Mouse (Mus musculus) retina, postnatal 1 day (tissue): ENCODE measurements at regions not wholly inside any gene's neighbourhood (a gene's known extent, or its start where the extent isn't known, plus 50 kb on each side); places are given as distances from the start of the nearest gene placed in this dataset.

Experiments used
- DNase-seq: peaks from one replicate; pipeline ENCODE4 v3.0.0-alpha.2; 2012

DNA sequence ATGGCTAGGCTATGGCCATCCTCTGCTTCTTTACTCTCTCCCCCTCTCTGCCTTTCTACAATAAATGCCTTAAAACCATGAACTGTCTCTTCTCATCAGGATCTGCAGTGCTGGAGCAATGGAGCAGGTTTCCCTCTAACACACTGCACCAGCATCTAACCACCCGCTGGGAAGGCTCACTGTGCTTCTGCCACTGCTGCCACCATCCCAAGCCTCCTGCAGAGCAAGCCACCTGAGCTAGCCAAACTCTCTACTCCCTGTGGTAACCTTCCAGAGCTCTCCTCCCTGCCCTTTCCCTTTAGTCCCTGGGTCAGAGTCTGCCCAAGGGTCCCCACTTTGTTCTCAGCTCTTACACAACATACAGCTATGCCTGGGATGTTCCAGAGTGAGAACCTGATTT is 107.3 kb upstream of the 4933402E13Rik start:
- peak; percentile 0 for DNase-seq

DNA sequence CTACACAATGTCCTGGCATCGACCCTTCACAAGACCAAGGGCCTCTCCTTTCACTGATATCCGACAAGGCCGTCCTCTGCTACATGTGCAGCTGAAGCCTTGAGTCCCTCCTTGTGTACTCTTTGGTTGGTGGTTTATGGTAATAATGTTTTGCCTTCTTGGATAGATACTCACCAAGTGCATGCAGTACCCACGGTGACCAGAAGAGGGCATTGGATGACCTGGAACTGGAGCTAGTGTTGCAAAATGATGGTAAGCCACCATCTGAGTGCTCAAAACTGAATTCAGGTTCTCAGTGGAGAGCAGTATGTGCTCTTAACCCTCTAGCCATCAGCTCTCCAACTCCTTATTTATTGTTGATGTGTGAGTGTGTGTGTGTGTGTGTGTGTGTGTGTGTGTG is 103.2 kb upstream of the 4933402E13Rik start:
- peak; percentile 4 for DNase-seq
